Mouse (Mus musculus): ENCODE measurements around the gene Rad51c.
"Not testable (repeated sequence)": the region's sequence is repeated elsewhere in the genome, so short reads cannot be mapped to it uniquely, and the experiment has no call there.

Gene Rad51c

GRCm38 (mm10) chr11:87431813-87432212 is 27.1 kb upstream of the Rad51c start:
- DNase-seq = not testable (repeated sequence)

- no peak for DNase-seq
Observed at GRCm38 (mm10) chr11:87430374-87430773, 25.6 kb upstream of the Rad51c start.

DNA sequence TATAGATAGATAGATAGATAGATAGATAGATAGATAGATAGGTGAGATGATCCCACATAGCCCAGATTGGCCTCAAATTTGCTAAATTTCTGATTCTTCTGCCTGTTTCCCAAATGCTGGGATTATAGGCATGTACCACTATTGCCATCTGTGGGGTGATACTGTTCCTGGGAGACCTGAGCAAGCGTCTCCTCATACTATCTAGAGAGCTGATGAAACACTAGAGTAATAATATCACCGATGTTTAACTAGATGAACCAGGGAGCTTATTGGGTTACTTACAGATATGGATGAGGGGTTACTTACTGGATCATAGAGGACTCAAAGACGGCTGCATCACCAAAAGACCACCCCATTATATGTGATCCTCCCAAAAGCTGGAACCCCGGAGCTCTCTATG is 24.6 kb upstream of the Rad51c start:
- no peak for DNase-seq

DNA sequence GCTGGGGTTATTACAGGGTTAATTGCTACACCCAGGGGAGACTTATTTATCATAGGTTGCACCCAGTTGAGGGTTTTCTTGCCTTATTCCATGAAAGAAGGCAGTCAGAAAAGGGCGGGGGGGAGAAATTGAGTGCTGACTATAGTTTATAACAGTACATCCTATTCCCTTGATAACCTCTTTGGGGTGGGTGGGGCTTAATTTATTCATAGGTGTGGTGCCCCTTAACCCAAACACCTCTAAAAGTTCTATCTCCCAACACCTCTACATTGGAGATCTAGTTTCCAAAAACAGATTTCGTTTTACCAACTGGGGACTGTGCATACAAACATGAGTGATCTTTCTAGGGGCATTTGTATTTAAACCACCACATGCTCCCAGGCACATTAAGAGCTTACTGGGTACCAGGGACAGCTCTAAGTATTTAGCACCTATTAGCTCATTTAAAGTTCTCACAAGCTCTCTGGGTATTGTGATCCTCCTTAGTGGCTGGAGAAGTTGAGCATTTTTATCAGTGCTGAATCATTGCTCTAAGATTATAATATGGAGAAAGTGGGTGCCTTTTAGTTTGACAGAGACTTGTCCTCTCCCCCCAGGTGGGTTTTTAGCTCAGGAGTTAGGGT is 23.4 kb upstream of the Rad51c start:
- DNase-seq = no peak

DNA sequence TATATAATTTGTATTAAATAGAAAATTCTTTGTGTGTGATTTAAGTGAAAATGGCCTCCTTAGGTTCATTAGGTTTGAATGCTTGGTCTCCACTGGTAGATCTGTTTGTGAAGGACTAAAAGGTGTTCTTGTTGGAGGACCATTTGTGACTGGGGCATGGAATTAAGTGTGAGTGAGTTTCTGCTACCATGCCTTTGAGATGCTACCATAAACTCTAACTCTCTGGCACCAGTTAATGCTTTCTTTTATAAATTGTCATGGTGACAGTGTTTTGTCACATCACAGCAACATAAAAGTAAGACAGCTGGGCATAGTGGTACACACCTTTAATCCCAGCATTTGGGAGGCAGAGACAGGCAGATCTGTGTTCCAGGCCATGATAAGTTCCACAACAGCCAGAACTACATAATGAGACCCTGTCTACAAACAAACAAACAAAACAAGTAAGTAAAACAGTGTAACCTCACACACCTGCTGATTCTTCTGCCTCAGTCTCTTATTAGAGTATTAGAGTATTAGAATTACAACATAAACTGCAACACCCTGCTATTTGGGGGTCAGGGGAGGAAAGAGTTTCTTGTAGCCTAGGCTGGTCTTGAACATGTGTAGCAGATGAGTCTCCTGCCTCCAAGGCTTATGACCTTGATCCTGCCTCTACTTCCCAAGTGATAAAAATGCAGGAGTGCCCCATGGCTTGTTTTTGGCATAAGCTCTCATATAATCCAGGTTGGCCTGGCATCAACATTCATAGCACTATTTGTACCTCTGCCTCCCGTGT is 22.7 kb upstream of the Rad51c start:
- no peak for DNase-seq

- peak; percentile 88 for DNase-seq
Observed at GRCm38 (mm10) chr11:87426450-87427250, 21.9 kb upstream of the Rad51c start.

- no peak for DNase-seq
Observed at GRCm38 (mm10) chr11:87426121-87426449, 21.3 kb upstream of the Rad51c start.

DNA sequence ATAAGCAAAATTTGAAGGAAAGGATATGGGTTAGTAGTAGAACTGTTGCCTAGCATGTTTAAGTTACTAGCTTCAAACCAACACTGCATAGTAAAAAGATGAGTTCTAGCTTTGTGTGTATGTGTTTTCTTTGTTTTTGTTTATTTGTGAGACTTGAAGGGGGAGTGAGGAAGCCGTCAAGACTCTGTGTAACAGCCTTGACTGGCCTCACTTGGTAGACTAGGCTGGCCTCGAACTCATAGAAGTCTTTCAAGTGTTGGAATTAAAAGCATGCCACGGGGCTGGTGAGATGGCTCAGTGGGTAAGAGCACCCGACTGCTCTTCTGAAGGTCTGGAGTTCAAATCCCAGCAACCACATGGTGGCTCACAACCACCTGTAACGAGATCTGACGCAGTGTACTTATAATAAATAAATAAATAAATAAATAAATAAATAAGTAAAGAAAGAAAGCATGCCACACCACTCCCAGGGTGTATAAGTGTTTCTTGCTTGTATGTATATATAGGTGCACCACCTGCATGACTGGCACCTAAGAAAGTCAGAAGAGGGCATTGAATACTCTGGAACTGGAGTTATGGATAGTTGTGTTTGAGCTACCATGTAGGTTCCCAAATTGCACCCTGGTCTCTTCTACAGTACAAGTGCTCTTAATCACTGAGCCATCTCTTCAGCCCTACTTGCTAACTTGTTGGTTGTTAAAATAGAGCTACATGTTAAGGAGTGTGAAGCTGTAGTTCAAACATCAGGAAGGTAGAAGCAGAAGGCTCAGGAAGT is 19.0 kb upstream of the Rad51c start:
- DNase-seq = no peak

- DNase-seq = peak; percentile 90
Observed at GRCm38 (mm10) chr11:87422511-87423340, 18.0 kb upstream of the Rad51c start.

- no peak for DNase-seq
Observed at GRCm38 (mm10) chr11:87421760-87422201, 17.0 kb upstream of the Rad51c start.

DNA sequence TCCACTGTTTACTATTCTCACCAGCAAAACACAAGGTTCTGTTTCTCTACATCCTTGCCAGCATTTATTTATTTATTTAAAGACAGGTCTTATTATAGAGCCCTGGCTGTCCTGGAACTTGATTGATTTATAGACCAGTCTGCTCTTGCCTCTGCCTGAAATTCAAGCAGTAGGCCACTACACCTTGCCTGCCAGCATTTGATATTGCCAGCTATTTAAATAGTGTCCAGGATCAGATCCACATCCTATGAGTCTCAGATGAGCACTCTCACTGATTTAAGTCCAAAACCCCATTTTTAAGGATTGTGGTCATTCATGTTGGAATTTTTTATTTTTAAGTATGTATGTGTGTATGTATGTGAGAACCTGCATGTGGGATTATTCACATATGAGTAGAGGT is 16.1 kb upstream of the Rad51c start:
- no peak for DNase-seq

DNA sequence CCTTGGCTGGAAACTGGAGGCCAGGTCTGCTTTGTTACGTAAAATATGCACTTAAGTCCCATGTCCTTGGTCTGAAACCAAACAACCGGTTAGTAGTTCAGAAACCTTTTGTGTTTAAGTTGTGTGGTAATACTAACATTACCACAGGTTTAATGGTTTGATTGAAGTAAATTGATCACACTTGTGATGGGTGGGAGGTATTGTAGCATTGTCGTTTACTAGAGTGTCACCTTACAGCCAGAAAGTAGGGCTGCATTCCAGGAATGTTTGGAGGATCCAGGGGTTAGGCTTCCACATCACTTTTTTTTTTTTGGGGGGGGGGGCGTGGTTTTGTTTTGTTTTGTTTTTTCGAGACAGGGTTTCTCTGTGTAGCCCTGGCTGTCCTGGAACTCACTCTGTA is 11.4 kb upstream of the Rad51c start:
- DNase-seq = no peak

GRCm38 (mm10) chr11:87413412-87413811 is 8.7 kb upstream of the Rad51c start:
- DNase-seq = not testable (repeated sequence)

GRCm38 (mm10) chr11:87404111-87404853 is 472 bp downstream of the Rad51c start:
- DNase-seq = peak; percentile 100

- DNase-seq = no peak
Observed at GRCm38 (mm10) chr11:87398402-87398801, 6.4 kb downstream of the Rad51c start.

DNA sequence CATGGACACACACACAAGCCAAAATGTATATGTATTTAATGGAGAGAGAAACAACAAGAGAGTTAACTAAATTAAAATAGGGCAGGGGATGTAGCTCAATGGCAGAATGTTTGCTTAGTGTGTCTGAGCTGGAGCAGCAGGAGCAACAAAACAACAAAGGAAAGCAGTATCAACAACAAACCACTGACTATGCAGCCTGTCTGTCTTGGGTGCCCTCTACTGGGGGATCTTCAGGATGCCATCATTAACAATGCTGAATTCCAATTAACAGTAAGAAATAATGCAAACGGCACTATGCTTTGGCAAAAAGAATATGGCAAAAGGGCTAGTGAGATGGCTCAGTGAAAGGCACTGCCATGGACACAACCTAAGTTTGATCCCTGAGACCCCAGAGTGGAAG is 10.9 kb downstream of the Rad51c start:
- DNase-seq = peak; percentile 40

- no peak for DNase-seq
Observed at GRCm38 (mm10) chr11:87385676-87386075, 19.1 kb downstream of the Rad51c start.

DNA sequence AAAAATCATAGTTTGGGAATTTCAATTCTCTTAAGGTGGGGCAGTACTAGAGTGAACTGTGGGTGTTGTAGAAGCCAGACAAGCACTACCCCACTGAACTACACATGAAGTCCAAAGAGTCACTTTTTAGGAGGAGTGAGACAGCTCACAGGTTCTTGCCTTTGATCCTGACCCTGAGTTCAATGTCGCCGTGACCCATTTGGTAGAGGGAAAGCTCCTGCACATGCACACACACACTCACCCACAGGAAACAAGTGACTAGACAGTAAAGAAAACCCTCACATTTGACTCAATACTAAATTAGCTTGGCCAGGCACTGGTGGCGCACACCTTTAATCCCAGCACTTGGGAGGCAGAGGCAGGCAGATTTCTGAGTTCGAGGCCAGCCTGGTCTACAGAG is 20.2 kb downstream of the Rad51c start:
- no peak for DNase-seq

DNA sequence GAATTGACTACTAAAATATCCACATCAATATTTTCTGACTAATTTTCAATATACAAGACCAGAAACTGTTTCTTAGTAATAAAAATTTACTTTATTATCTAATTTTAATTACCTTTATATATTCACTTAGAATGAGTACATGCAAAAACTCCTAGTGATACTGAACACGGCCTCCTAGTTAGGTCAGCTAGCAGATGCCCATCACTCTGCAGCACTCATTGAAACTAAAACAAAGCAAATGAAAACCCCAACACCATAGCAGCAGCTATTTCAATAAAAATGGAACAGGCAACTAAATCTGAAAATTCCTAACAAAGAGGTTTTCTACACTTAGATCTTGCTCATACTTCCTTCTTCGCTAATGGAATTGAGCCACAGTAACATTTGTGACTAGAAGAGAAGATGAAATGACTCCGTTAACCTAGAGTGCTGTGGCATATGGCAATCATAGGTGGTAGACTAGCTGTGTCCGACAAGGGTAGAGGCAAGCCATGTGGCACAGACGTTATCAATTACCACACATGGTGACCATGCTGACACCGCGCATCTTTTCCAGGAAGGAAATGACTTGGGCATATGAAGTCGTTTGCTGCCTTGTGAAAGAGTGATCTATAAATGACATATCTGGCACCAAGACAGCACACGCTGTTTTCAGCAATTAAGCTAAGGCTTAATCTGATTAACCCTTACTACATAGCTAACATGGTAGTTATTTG is 36.7 kb downstream of the Rad51c start:
- DNase-seq = no peak

- no peak for DNase-seq
Observed at GRCm38 (mm10) chr11:87367061-87367460, 37.7 kb downstream of the Rad51c start.

GRCm38 (mm10) chr11:87365120-87365519 is 39.6 kb downstream of the Rad51c start:
- no peak for DNase-seq
